Mouse (Mus musculus): ENCODE results near the gene Usp54.
"Not testable (repeated sequence)": the region's sequence is repeated elsewhere in the genome, so short reads cannot be mapped to it uniquely, and the experiment has no call there.

Usp54 gene

GRCm38 (mm10) chr14:20654690-20655421 is 14.0 kb upstream of the Usp54 start:
- DNase-seq (ENCODE audit: low read depth, low spot score), result no peak

GRCm38 (mm10) chr14:20651722-20652256 is 10.9 kb upstream of the Usp54 start:
- no peak for DNase-seq (ENCODE audit: low read depth, low spot score)

GRCm38 (mm10) chr14:20651000-20651399 is 10.1 kb upstream of the Usp54 start:
- DNase-seq (ENCODE audit: low read depth, low spot score), result no peak

GRCm38 (mm10) chr14:20646381-20646780 is 5.5 kb upstream of the Usp54 start:
- no peak for DNase-seq (ENCODE audit: low read depth, low spot score)

GRCm38 (mm10) chr14:20645547-20645946 is 4.7 kb upstream of the Usp54 start:
- DNase-seq (ENCODE audit: low read depth, low spot score), result no peak

GRCm38 (mm10) chr14:20641438-20641875 is 594 bp upstream of the Usp54 start:
- DNase-seq (ENCODE audit: low read depth, low spot score), result peak; percentile 39

- DNase-seq (ENCODE audit: low read depth, low spot score), result peak; percentile 84
These were observed 794 bp downstream of the Usp54 start for GRCm38 (mm10) chr14:20639918-20640619.

GRCm38 (mm10) chr14:20638702-20639101 is 2.2 kb downstream of the Usp54 start:
- DNase-seq (ENCODE audit: low read depth, low spot score), result no peak

GRCm38 (mm10) chr14:20637818-20638574 is 2.9 kb downstream of the Usp54 start:
- DNase-seq (ENCODE audit: low read depth, low spot score), result no peak

GRCm38 (mm10) chr14:20636968-20637367 is 3.9 kb downstream of the Usp54 start:
- DNase-seq (ENCODE audit: low read depth, low spot score), result not testable (repeated sequence)

- no peak for DNase-seq (ENCODE audit: low read depth, low spot score)
These were observed 5.3 kb downstream of the Usp54 start for GRCm38 (mm10) chr14:20635546-20635945.

- DNase-seq (ENCODE audit: low read depth, low spot score), result no peak
These were observed 9.6 kb downstream of the Usp54 start for GRCm38 (mm10) chr14:20631253-20631652.

- DNase-seq (ENCODE audit: low read depth, low spot score), result no peak
These were observed 13.9 kb downstream of the Usp54 start for GRCm38 (mm10) chr14:20626971-20627370.

GRCm38 (mm10) chr14:20626447-20626846 is 14.4 kb downstream of the Usp54 start:
- DNase-seq (ENCODE audit: low read depth, low spot score), result no peak

GRCm38 (mm10) chr14:20622907-20623306 is 18.0 kb downstream of the Usp54 start:
- no peak for DNase-seq (ENCODE audit: low read depth, low spot score)

GRCm38 (mm10) chr14:20622412-20622811 is 18.5 kb downstream of the Usp54 start:
- DNase-seq (ENCODE audit: low read depth, low spot score), result no peak

GRCm38 (mm10) chr14:20621903-20622302 is 19.0 kb downstream of the Usp54 start:
- DNase-seq (ENCODE audit: low read depth, low spot score), result no peak

- DNase-seq (ENCODE audit: low read depth, low spot score), result no peak
These were observed 21.7 kb downstream of the Usp54 start for GRCm38 (mm10) chr14:20619131-20619530.

- no peak for DNase-seq (ENCODE audit: low read depth, low spot score)
These were observed 22.7 kb downstream of the Usp54 start for GRCm38 (mm10) chr14:20618211-20618610.

- DNase-seq (ENCODE audit: low read depth, low spot score), result no peak
These were observed 24.4 kb downstream of the Usp54 start for GRCm38 (mm10) chr14:20616421-20616820.

GRCm38 (mm10) chr14:20615075-20615474 is 25.8 kb downstream of the Usp54 start:
- DNase-seq (ENCODE audit: low read depth, low spot score), result no peak

GRCm38 (mm10) chr14:20612820-20613219 is 28.0 kb downstream of the Usp54 start:
- DNase-seq (ENCODE audit: low read depth, low spot score), result no peak
